ENCODE assay signal across 15 mouse cellular contexts in the genomic region with DNA sequence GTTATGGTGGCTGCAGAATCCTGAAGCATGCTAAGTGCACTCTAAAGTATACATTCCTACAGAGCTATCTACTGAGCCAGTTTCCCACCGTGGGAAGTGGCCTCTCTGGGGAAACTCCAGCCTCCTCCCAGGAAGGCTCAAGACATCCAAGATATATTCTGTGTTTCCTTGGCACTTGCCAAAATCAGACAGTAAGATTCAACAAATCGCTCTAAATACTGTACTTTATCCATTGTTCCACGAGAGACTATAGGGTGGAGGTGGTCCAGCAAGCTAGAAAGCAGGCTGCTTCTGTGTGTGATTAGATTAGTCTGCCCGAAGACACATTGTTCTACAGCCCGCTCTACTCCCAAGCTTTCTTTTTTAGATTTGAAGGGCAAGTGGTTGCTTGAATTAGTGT.
DNase-seq lines count a peak whose midpoint lies in the region; ATAC-seq and TF ChIP-seq lines count a peak whose summit lies in the region.
"Had no signal": no experiment of that assay in that cellular context is flagged by ENCODE, and none has a peak within 500 bp of the region (broad histone marks: within the 10 kb centered on the region; RNA-seq: fewer than 3 reads in every experiment).

No protein-coding gene starts in this region.

- H3K4me1 ChIP-seq in forebrain, embryonic 12.5 days = peaks cover 8% of the 10 kb centered on the region
- H3K4me1 ChIP-seq in forebrain, embryonic 10.5 days = peaks cover 5% of the 10 kb centered on the region; the same call in 1 of the 2 replicates
- H3K4me1 ChIP-seq in kidney, adult 2 months (ENCODE audit: control insufficient read depth, insufficient read depth, low read length) = no peaks in the 10 kb centered on the region
- H3K4me1 ChIP-seq in embryonic facial prominence, embryonic 12.5 days = peaks cover 7% of the 10 kb centered on the region; the same call in 1 of the 2 replicates
- no peaks in the 10 kb centered on the region for H3K4me1 ChIP-seq in hindbrain, postnatal 0 days (ENCODE audit: insufficient read depth, low read length)
- H3K4me1 ChIP-seq: liver, embryonic 15.5 days had no signal

- no peak overlapping the region for H3K9ac ChIP-seq in forebrain, embryonic 12.5 days
- no peak overlapping the region for H3K9ac ChIP-seq in embryonic facial prominence, embryonic 12.5 days
- no peak overlapping the region for H3K9ac ChIP-seq in hindbrain, postnatal 0 days (replicated peaks; ENCODE audit: low read length)
- H3K9ac ChIP-seq: liver, embryonic 15.5 days; midbrain, embryonic 13.5 days; neural tube, embryonic 12.5 days had no signal

- no peaks in the 10 kb centered on the region for H3K36me3 ChIP-seq in forebrain, embryonic 12.5 days (replicated peaks)
- H3K36me3 ChIP-seq in forebrain, embryonic 10.5 days (replicated peaks) = 0 out of 2 replicates have a peak, but pooled peaks cover 6% of the 10 kb centered on the region
- H3K36me3 ChIP-seq in kidney, adult 2 months (ENCODE audit: control insufficient read depth, insufficient read depth, low read length) = no peaks in the 10 kb centered on the region
- H3K36me3 ChIP-seq in embryonic facial prominence, embryonic 12.5 days = no peaks in the 10 kb centered on the region
- H3K36me3 ChIP-seq in hindbrain, postnatal 0 days (ENCODE audit: insufficient read depth, low read length) = no peaks in the 10 kb centered on the region
- H3K36me3 ChIP-seq: liver, embryonic 15.5 days; neural tube, embryonic 12.5 days had no signal

- no peak overlapping the region for H3K4me2 ChIP-seq in forebrain, embryonic 12.5 days
- no peak overlapping the region for H3K4me2 ChIP-seq in embryonic facial prominence, embryonic 12.5 days (replicated peaks)
- no peak overlapping the region for H3K4me2 ChIP-seq in hindbrain, postnatal 0 days (ENCODE audit: low read depth, low read length)
- H3K4me2 ChIP-seq: liver, embryonic 15.5 days; midbrain, embryonic 13.5 days; neural tube, embryonic 12.5 days had no signal

- TF ChIP-seq POLR2A in kidney, adult 2 months (IDR thresholded peaks at IDR 0.05; ENCODE audit: low read depth, low read length) = no peak

- H3K27ac ChIP-seq in forebrain, embryonic 12.5 days = 0 out of 2 replicates have a peak overlapping the region, but pooled peaks have one; percentile 3
- H3K27ac ChIP-seq in forebrain, embryonic 10.5 days = no peak overlapping the region
- H3K27ac ChIP-seq in kidney, adult 2 months (ENCODE audit: insufficient read depth, low read depth, low read length) = no peak overlapping the region
- H3K27ac ChIP-seq in embryonic facial prominence, embryonic 12.5 days = peak overlapping the region; percentile 17; the same call in 1 of the 2 replicates
- no peak overlapping the region for H3K27ac ChIP-seq in hindbrain, postnatal 0 days
- H3K27ac ChIP-seq: liver, embryonic 15.5 days; midbrain, embryonic 13.5 days; neural tube, embryonic 12.5 days had no signal

- no peak overlapping the region for H3K4me3 ChIP-seq in forebrain, embryonic 12.5 days (replicated peaks)
- H3K4me3 ChIP-seq in forebrain, embryonic 10.5 days = no peak overlapping the region
- no peak overlapping the region for H3K4me3 ChIP-seq in kidney, adult 2 months (ENCODE audit: insufficient read depth, low read depth, low read length)
- H3K4me3 ChIP-seq in embryonic facial prominence, embryonic 12.5 days = no peak overlapping the region
- no peak overlapping the region for H3K4me3 ChIP-seq in hindbrain, postnatal 0 days (ENCODE audit: low read length)
- H3K4me3 ChIP-seq: liver, embryonic 15.5 days; midbrain, embryonic 13.5 days; neural tube, embryonic 12.5 days had no signal

- no peak for ATAC-seq in forebrain, embryonic 12.5 days (ENCODE audit: low FRiP score)
- no peak for ATAC-seq in embryonic facial prominence, embryonic 12.5 days (ENCODE audit: insufficient number of reproducible peaks, insufficient read depth, low FRiP score, low TSS enrichment)
- ATAC-seq in hindbrain, postnatal 0 days = no peak
- ATAC-seq: inflammation-experienced regulatory T-cells, adult 6 months; midbrain, embryonic 13.5 days had no signal

- no peak for DNase-seq in forebrain, embryonic 10.5 days (ENCODE audit: extremely low spot score, low spot score)
- peak; percentile 35 for DNase-seq in kidney, adult 2 months
- no peak for DNase-seq in kidney, postnatal 14 days
- DNase-seq in kidney, postnatal 4 days = peak; percentile 21 to 37
- no peak for DNase-seq in retina, embryonic 14.5 days (ENCODE audit: low spot score)
- no peak for DNase-seq in hindbrain, postnatal 0 days (ENCODE audit: low spot score)
- DNase-seq: adrenal gland, adult 8-10 months; cerebellum, postnatal 36 days; thymus, postnatal 14 days had no signal

- H3K9me3 ChIP-seq in forebrain, embryonic 12.5 days = no peaks in the 10 kb centered on the region
- no peaks in the 10 kb centered on the region for H3K9me3 ChIP-seq in forebrain, embryonic 10.5 days
- H3K9me3 ChIP-seq in embryonic facial prominence, embryonic 12.5 days = no peaks in the 10 kb centered on the region
- no peaks in the 10 kb centered on the region for H3K9me3 ChIP-seq in hindbrain, postnatal 0 days (ENCODE audit: low read length)
- H3K9me3 ChIP-seq: liver, embryonic 15.5 days; midbrain, embryonic 13.5 days; neural tube, embryonic 12.5 days had no signal

- no peak for TF ChIP-seq CTCF in kidney, adult 2 months (conservative IDR thresholded peaks at IDR 0.05; ENCODE audit: insufficient read depth, insufficient read length, low read depth, low read length)
- no peak for TF ChIP-seq CTCF in hindbrain, postnatal 0 days (IDR thresholded peaks at IDR 0.05; ENCODE audit: low read depth)

- no peaks in the 10 kb centered on the region for H3K27me3 ChIP-seq in forebrain, embryonic 12.5 days
- H3K27me3 ChIP-seq in forebrain, embryonic 10.5 days (ENCODE audit: poor library complexity, severe bottlenecking) = no peaks in the 10 kb centered on the region
- H3K27me3 ChIP-seq in kidney, adult 2 months (replicated peaks; ENCODE audit: control insufficient read depth, insufficient read depth, low read length) = no peaks in the 10 kb centered on the region
- H3K27me3 ChIP-seq in embryonic facial prominence, embryonic 12.5 days = no peaks in the 10 kb centered on the region
- no peaks in the 10 kb centered on the region for H3K27me3 ChIP-seq in hindbrain, postnatal 0 days (ENCODE audit: insufficient read depth, low read length)
- H3K27me3 ChIP-seq: liver, embryonic 15.5 days; midbrain, embryonic 13.5 days; neural tube, embryonic 12.5 days had no signal

- 85% methylated on average over 5 of the region's 5 CpGs for WGBS in forebrain, embryonic 12.5 days
- 88% methylated on average over 5 of the region's 5 CpGs for WGBS in forebrain, embryonic 10.5 days
- 55% methylated on average over 5 of the region's 5 CpGs for WGBS in kidney, adult 2 months
- 71% methylated on average over 5 of the region's 5 CpGs for WGBS in embryonic facial prominence, embryonic 12.5 days
- WGBS in hindbrain, postnatal 0 days = 66% methylated on average over 5 of the region's 5 CpGs

Comparison
In these comparisons a context has a peak if more than half of its experiments do, and no peak if none do; other contexts are left out.
1. H3K27ac ChIP-seq: peak in forebrain, embryonic 12.5 days (single experiment) and embryonic facial prominence, embryonic 12.5 days (single experiment); none in forebrain, embryonic 10.5 days (single experiment), kidney, adult 2 months (single experiment) and hindbrain, postnatal 0 days (single experiment).
2. DNase-seq: peak in kidney, adult 2 months (single experiment) and kidney, postnatal 4 days (2 of 2); none in forebrain, embryonic 10.5 days (single experiment), kidney, postnatal 14 days (single experiment), retina, embryonic 14.5 days (single experiment) and hindbrain, postnatal 0 days (single experiment).